Mouse (Mus musculus) limb, embryonic 12.5 days (tissue): Measurements from ENCODE around the gene Olfr19. TPM values are rescaled to one million over a fixed set of nuclear protein-coding genes. Genes with fewer than 3 reads are reported as not detected.
"Not testable (repeated sequence)": the region's sequence is repeated elsewhere in the genome, so short reads cannot be mapped to it uniquely, and the experiment has no call there.

Experiments used
- ATAC-seq: fragments of 200-750 bp; cut with Nextera tagmentation; 2 replicates; pipeline ENCODE4 v1.8.0; 2017; ENCODE audit warnings: low read depth, moderate TSS enrichment; ENCODE audit not compliant: insufficient number of reproducible peaks, insufficient read depth, low FRiP score, low TSS enrichment
- H3K27ac ChIP-seq: fragments of 300-500 bp; sonication (generic); 2 replicates; pipeline ENCODE4 v1.5.1; 2016; ENCODE audit warnings: mild to moderate bottlenecking, moderate library complexity
- H3K27me3 ChIP-seq: fragments of 300-500 bp; sonication (generic); 2 replicates; pipeline ENCODE4 v1.6.1; 2016; ENCODE audit warnings: mild to moderate bottlenecking, moderate library complexity
- H3K36me3 ChIP-seq: fragments of 300-500 bp; sonication (generic); 2 replicates; pipeline ENCODE4 v1.6.1; 2016; ENCODE audit warnings: mild to moderate bottlenecking, moderate library complexity
- H3K4me1 ChIP-seq: fragments of 300-500 bp; sonication (generic); replicated peaks from 2 replicates; pipeline ENCODE4 v1.6.1; 2016
- H3K4me2 ChIP-seq: fragments of 300-500 bp; sonication (generic); 2 replicates; pipeline ENCODE4 v1.6.1; 2016; ENCODE audit warnings: mild to moderate bottlenecking, moderate library complexity
- H3K4me3 ChIP-seq: fragments of 300-500 bp; sonication (generic); replicated peaks from 2 replicates; pipeline ENCODE4 v1.5.1; 2016; ENCODE audit warnings: mild to moderate bottlenecking
- H3K9ac ChIP-seq: fragments of 300-500 bp; sonication (generic); replicated peaks from 2 replicates; pipeline ENCODE4 v1.6.1; 2016; ENCODE audit warnings: mild to moderate bottlenecking, moderate library complexity
- H3K9me3 ChIP-seq: fragments of 300-500 bp; sonication (generic); 2 replicates; pipeline ENCODE4 v1.6.1; 2016; ENCODE audit warnings: mild to moderate bottlenecking, moderate library complexity
- WGBS: fragments of 180-500 bp; shearing (Covaris S2); methylation state at CpG from one replicate; pipeline ENCODE4 v1.1.7; 2016; 5-methylcytosine and 5-hydroxymethylcytosine counted together
- polyA plus RNA-seq: library from polyadenylated mRNA; unstranded; fragments of >200 nt; fragmentation: Nextera tagmentation; extraction: Ambion mirVana; gene quantifications from 2 replicates; pipeline ENCODE4 v1.2.1, GENCODE M21; 2016

Gene Olfr19
- not detected in 2 replicates for polyA plus RNA-seq

- Histone ChIP-seq H3K9ac (no peak within 1 kb of the TSS), H3K36me3 (no peaks in the 10 kb centered on the region), H3K27ac (no peak within 1 kb of the TSS), H3K4me3 (no peak within 1 kb of the TSS), H3K4me2 (no peak within 1 kb of the TSS), H3K9me3 (no peaks in the 10 kb centered on the region), H3K27me3 (no peaks in the 10 kb centered on the region), H3K4me1 (no peaks in the 10 kb centered on the region)
- ATAC-seq, result no peak
- WGBS, result 66% methylated on average over 2 of the region's 2 CpGs
These were observed at the start of gene Olfr19 for GRCm38 (mm10) chr16:16676305-16676704. Olfr19 (minus strand) TSS chr16:16676405.

GRCm38 (mm10) chr16:16684975-16685374, 8.8 kb upstream of the Olfr19 start:
- Histone ChIP-seq H3K36me3 (no peaks in the 10 kb centered on the region), H3K4me2 (no peak overlapping the region), H3K27me3 (no peaks in the 10 kb centered on the region), H3K9ac (no peak overlapping the region), H3K27ac (no peak overlapping the region), H3K9me3 (no peaks in the 10 kb centered on the region), H3K4me1 (no peaks in the 10 kb centered on the region), H3K4me3 (no peak overlapping the region)
- 62% methylated on average over 3 of the region's 3 CpGs for WGBS
- no peak for ATAC-seq

- H3K4me3 ChIP-seq, result no peak overlapping the region
- no peak overlapping the region for H3K27ac ChIP-seq
- no peaks in the 10 kb centered on the region for H3K4me1 ChIP-seq
- H3K9ac ChIP-seq, result no peak overlapping the region
- H3K4me2 ChIP-seq, result no peak overlapping the region
- no peaks in the 10 kb centered on the region for H3K27me3 ChIP-seq
- 73% methylated on average over 2 of the region's 2 CpGs for WGBS
- no peaks in the 10 kb centered on the region for H3K36me3 ChIP-seq
- no peak for ATAC-seq
- H3K9me3 ChIP-seq, result no peaks in the 10 kb centered on the region
These were observed 7.8 kb upstream of the Olfr19 start for GRCm38 (mm10) chr16:16684053-16684452.

GRCm38 (mm10) chr16:16664994-16665393, 11.2 kb downstream of the Olfr19 start:
- Histone ChIP-seq H3K9me3 (no peaks in the 10 kb centered on the region), H3K4me1 (no peaks in the 10 kb centered on the region), H3K4me3 (no peak overlapping the region), H3K27ac (no peak overlapping the region), H3K36me3 (no peaks in the 10 kb centered on the region), H3K4me2 (no peak overlapping the region), H3K27me3 (no peaks in the 10 kb centered on the region), H3K9ac (no peak overlapping the region)
- WGBS, result 84% methylated on average over 4 of the region's 4 CpGs
- ATAC-seq, result no peak

DNA sequence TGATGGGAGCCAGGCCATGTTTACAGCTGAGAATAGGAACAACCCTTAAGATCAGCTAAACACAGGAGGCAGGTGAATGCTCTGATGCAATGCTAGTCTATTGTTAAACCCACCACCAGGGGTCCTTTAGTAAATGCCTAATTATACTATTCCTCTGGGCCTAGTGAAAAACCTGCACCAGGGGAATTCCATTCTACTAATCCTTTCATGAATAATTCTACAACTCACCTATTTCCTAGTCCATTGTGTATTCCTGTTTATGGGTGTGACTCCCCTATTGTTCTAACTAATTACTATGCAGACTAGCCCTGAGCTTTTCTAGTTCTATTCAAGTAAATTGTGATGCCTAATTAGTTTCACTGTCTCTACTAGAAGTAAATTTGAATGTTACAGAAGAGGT, 11.7 kb downstream of the Olfr19 start:
- not testable (repeated sequence) for H3K4me3 ChIP-seq, ATAC-seq, H3K27me3 ChIP-seq, H3K4me1 ChIP-seq, H3K27ac ChIP-seq, H3K4me2 ChIP-seq, H3K9ac ChIP-seq, H3K36me3 ChIP-seq, H3K9me3 ChIP-seq

DNA sequence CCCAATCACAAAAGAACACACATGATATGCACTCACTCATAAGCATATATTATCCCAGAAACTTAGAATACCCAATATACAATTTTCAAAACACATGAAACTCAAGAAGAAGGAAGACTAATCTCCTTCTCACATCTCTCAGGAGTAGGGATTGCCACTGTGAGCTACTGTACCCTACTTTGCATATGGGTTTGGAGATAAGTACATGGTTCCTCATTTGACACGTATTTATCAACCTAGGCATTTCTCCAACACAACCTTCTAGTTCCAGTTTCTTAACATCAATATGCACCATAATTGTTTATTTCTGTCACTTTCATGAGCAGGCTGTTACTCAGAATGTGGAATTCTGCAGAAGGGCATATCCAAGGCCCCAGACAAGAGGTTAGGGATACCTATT, 31.1 kb downstream of the Olfr19 start:
- no peaks in the 10 kb centered on the region for H3K27me3 ChIP-seq
- no peaks in the 10 kb centered on the region for H3K9me3 ChIP-seq
- H3K27ac ChIP-seq, result no peak overlapping the region
- no peak overlapping the region for H3K4me2 ChIP-seq
- no peak overlapping the region for H3K9ac ChIP-seq
- no peak for ATAC-seq
- H3K4me3 ChIP-seq, result no peak overlapping the region
- H3K36me3 ChIP-seq, result no peaks in the 10 kb centered on the region
- WGBS, result 88% methylated on average over 1 of the region's 1 CpGs
- no peaks in the 10 kb centered on the region for H3K4me1 ChIP-seq

DNA sequence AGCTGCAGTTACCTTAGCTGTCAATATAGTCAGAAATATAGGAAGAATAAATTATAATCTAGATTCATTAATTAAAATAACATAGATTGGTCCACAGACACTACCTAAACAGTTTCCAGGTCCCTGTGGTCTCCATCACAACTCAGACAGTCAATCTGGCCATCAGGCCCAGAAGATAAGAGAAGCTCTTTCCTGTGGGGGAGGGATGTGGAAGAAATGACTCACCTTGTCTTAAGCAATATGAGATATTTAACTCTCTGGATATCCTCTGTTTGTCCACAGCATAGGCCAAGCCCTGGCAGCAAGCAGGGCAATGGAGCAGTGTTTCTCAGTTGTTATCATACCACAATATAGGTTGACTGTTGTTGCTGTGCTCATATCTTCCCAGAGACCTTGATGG, 42.5 kb downstream of the Olfr19 start:
- Histone ChIP-seq H3K27me3 (no peaks in the 10 kb centered on the region), H3K9ac (no peak overlapping the region), H3K4me1 (no peaks in the 10 kb centered on the region), H3K9me3 (peaks cover 10% of the 10 kb centered on the region), H3K4me2 (no peak overlapping the region), H3K4me3 (no peak overlapping the region), H3K27ac (no peak overlapping the region), H3K36me3 (no peaks in the 10 kb centered on the region)
- no peak for ATAC-seq

Other genes starting within 250 kb of the Olfr19 start
- gene Fgd4, start 75.9 kb downstream of the Olfr19 start, polyA plus RNA-seq, result 11.6 and 12.4 TPM in 2 replicates
- gene Spag6l, start 153.1 kb upstream of the Olfr19 start, polyA plus RNA-seq, result 0.19 and 0.35 TPM in 2 replicates
- gene Igll1, start 187.6 kb upstream of the Olfr19 start, polyA plus RNA-seq, result 0.25 TPM in 1 of 2 replicates, not detected in the other
- gene Top3b, start 194.3 kb upstream of the Olfr19 start, polyA plus RNA-seq, result 73.0 and 81.2 TPM in 2 replicates
- 2.8 and 4.0 TPM in 2 replicates for gene Vpreb1, start 194.4 kb upstream of the Olfr19 start, polyA plus RNA-seq
- 40.5 and 41.9 TPM in 2 replicates for gene Ppm1f, start 220.1 kb upstream of the Olfr19 start, polyA plus RNA-seq